Mouse (Mus musculus) kidney, postnatal 4 days (tissue): ENCODE measurements around the gene Acsl3.
A peak's percentile ranks its signal among the peaks of the same experiment; 100 is the strongest.

Experiments used
- DNase-seq, 2 experiments: peaks; one replicate each; pipeline ENCODE4 v3.0.0; 2021; ENCODE audit warnings: mixed read lengths in 2 of 2

The Acsl3 gene

GRCm38 (mm10) chr1:78688149-78688548 is 30.5 kb downstream of the Acsl3 start:
- DNase-seq = no peak

- no peak for DNase-seq
Observed at GRCm38 (mm10) chr1:78694503-78695258, 37.1 kb downstream of the Acsl3 start.

GRCm38 (mm10) chr1:78696305-78696704 is 38.7 kb downstream of the Acsl3 start:
- no peak for DNase-seq

- DNase-seq = no peak
Observed at GRCm38 (mm10) chr1:78696903-78697302, 39.3 kb downstream of the Acsl3 start.

- DNase-seq = peak; percentile 7 to 28
Observed at GRCm38 (mm10) chr1:78698138-78698537, 40.5 kb downstream of the Acsl3 start.

- no peak for DNase-seq
Observed at GRCm38 (mm10) chr1:78701740-78702139, 44.1 kb downstream of the Acsl3 start.

GRCm38 (mm10) chr1:78702282-78702963 is 44.8 kb downstream of the Acsl3 start:
- no peak for DNase-seq

GRCm38 (mm10) chr1:78702964-78703285 is 45.3 kb downstream of the Acsl3 start:
- DNase-seq = no peak

GRCm38 (mm10) chr1:78706338-78706737 is 48.7 kb downstream of the Acsl3 start:
- no peak for DNase-seq

GRCm38 (mm10) chr1:78707280-78707679 is 49.7 kb downstream of the Acsl3 start:
- DNase-seq = peak in 1 of 2 experiments; percentile 28

- no peak for DNase-seq
Observed at GRCm38 (mm10) chr1:78710026-78710425, 52.4 kb downstream of the Acsl3 start.

- no peak for DNase-seq
Observed at GRCm38 (mm10) chr1:78710613-78711329, 53.1 kb downstream of the Acsl3 start.

- DNase-seq = peak; percentile 78 to 82
Observed at GRCm38 (mm10) chr1:78724458-78725190, 67.0 kb downstream of the Acsl3 start.

- no peak for DNase-seq
Observed at GRCm38 (mm10) chr1:78725191-78725490, 67.5 kb downstream of the Acsl3 start.

- DNase-seq = peak in 1 of 2 experiments; percentile 46
Observed at GRCm38 (mm10) chr1:78725617-78726223, 68.1 kb downstream of the Acsl3 start.

- no peak for DNase-seq
Observed at GRCm38 (mm10) chr1:78730114-78730720, 72.6 kb downstream of the Acsl3 start.

- no peak for DNase-seq
Observed at GRCm38 (mm10) chr1:78732290-78732689, 74.7 kb downstream of the Acsl3 start.

GRCm38 (mm10) chr1:78734261-78735000 is 76.8 kb downstream of the Acsl3 start:
- peak in 1 of 2 experiments; percentile 17 for DNase-seq

- DNase-seq = no peak
Observed at GRCm38 (mm10) chr1:78737646-78738045, 80.0 kb downstream of the Acsl3 start.

- DNase-seq = no peak
Observed at GRCm38 (mm10) chr1:78740676-78741075, 83.1 kb downstream of the Acsl3 start.

- DNase-seq = no peak
Observed at GRCm38 (mm10) chr1:78742198-78742597, 84.6 kb downstream of the Acsl3 start.

GRCm38 (mm10) chr1:78743318-78743717 is 85.7 kb downstream of the Acsl3 start:
- DNase-seq = no peak
